Mouse (Mus musculus) liver, postnatal 0 days (tissue): ENCODE data around the gene Twnk. TPM values are rescaled to one million over a fixed set of nuclear protein-coding genes. Genes with fewer than 3 reads are reported as not detected.

Source experiments
- ATAC-seq: fragments of 200-750 bp; cut with Nextera tagmentation; 2 replicates; pipeline ENCODE4 v1.8.0; 2017; ENCODE audit warnings: mild to moderate bottlenecking, moderate library complexity
- DNase-seq: peaks from one replicate; pipeline ENCODE4 v3.0.0-alpha.2; 2016
- H3K27ac ChIP-seq: fragments of 300-500 bp; sonication (generic); 2 replicates; pipeline ENCODE4 v1.5.1; 2014; ENCODE audit warnings: antibody characterized with exemption, moderate library complexity, mild to moderate bottlenecking, low read depth
- H3K27me3 ChIP-seq: fragments of 300-500 bp; sonication (generic); 2 replicates; pipeline ENCODE4 v1.6.1; 2014; ENCODE audit warnings: low read length, control low read depth, mixed read lengths; ENCODE audit not compliant: insufficient read depth
- H3K36me3 ChIP-seq: fragments of 300-500 bp; sonication (generic); replicated peaks from 2 replicates; pipeline ENCODE4 v1.6.1; 2014; ENCODE audit warnings: mild to moderate bottlenecking, control low read depth, low read length, moderate library complexity, mixed read lengths; ENCODE audit not compliant: insufficient read depth
- H3K4me1 ChIP-seq: fragments of 300-500 bp; sonication (generic); 2 replicates; pipeline ENCODE4 v1.6.1; 2014; ENCODE audit warnings: antibody characterized with exemption, mild to moderate bottlenecking, control low read depth; ENCODE audit not compliant: insufficient read depth
- H3K4me2 ChIP-seq: fragments of 300-500 bp; sonication (generic); 2 replicates; pipeline ENCODE4 v1.6.1; 2014; ENCODE audit warnings: low read depth, mild to moderate bottlenecking, low read length, moderate library complexity, mixed read lengths
- H3K4me3 ChIP-seq: fragments of 300-500 bp; sonication (generic); 2 replicates; pipeline ENCODE4 v1.5.1; 2014; ENCODE audit warnings: low read depth, low read length
- H3K9ac ChIP-seq: fragments of 300-500 bp; sonication (generic); replicated peaks from 2 replicates; pipeline ENCODE4 v1.6.1; 2014; ENCODE audit warnings: mild to moderate bottlenecking, moderate library complexity
- H3K9me3 ChIP-seq: fragments of 300-500 bp; sonication (generic); 2 replicates; pipeline ENCODE4 v1.6.1; 2016; ENCODE audit warnings: mild to moderate bottlenecking, control low read depth, low read length, mixed read lengths
- CTCF ChIP-seq: sonication (generic); IDR thresholded peaks from 2 replicates; pipeline ENCODE4 v1.5.1; 2016; ENCODE audit warnings: antibody characterized with exemption, low read depth
- EP300 ChIP-seq: IDR thresholded peaks from 2 replicates; pipeline ENCODE4 v1.6.1; 2016; ENCODE audit warnings: antibody characterized with exemption, low read depth, mild to moderate bottlenecking
- WGBS: fragments of 180-500 bp; shearing (Covaris S2); extraction: QIAGEN DNeasy Blood & Tissue Kit; methylation state at CpG from one replicate; pipeline ENCODE4 v1.1.7; 2014; ENCODE audit not compliant: insufficient replicate concordance; 5-methylcytosine and 5-hydroxymethylcytosine counted together
- polyA plus RNA-seq: library from polyadenylated mRNA; unstranded; fragments of >200 nt; fragmentation: Nextera tagmentation; extraction: Ambion mirVana; gene quantifications from 2 replicates; pipeline ENCODE4 v1.2.1, GENCODE M21; 2015

Twnk gene
- polyA plus RNA-seq, 1 experiment from 2014 or later, result 10.6 TPM

GRCm38 (mm10) chr19:45044389-45044927 lies 39.0 kb downstream of the Twnk start:
- TF ChIP-seq CTCF (no peak), EP300 (no peak)
- H3K4me1 ChIP-seq, result peaks cover 27% of the 10 kb centered on the region
- peaks cover 59% of the 10 kb centered on the region for H3K27me3 ChIP-seq
- WGBS, result 70% methylated on average over 11 of the region's 11 CpGs
- no peak for DNase-seq
- H3K27ac ChIP-seq, result no peak overlapping the region
- no peak overlapping the region for H3K9ac ChIP-seq
- no peaks in the 10 kb centered on the region for H3K36me3 ChIP-seq
- H3K4me3 ChIP-seq, result no peak overlapping the region
- no peak overlapping the region for H3K4me2 ChIP-seq
- H3K9me3 ChIP-seq, result no peaks in the 10 kb centered on the region
- no peak for ATAC-seq

DNA sequence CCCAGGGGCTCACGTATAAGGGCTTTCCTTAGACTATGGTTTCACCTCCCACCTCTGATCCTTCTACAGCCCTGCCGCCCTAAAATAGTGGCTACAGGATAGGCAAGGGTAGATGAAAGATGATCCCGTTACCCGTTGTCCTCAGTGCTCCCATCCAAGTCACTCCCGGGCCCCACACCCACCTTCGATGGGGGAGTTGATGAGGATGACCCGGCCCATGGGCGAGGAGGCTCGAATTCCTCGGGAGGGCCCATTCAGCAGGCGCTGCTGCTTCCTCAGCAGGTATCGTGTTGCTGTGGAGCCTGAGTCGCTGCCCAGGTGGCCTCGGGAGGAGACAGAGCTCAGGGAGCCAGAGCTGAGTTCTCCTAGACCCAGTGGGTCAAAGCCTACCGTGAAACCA lies 39.8 kb downstream of the Twnk start:
- WGBS, result 43% methylated on average over 15 of the region's 15 CpGs
- ATAC-seq (no peak), DNase-seq (no peak)
- no peak for TF ChIP-seq EP300
- TF ChIP-seq CTCF, result no peak
- no peak overlapping the region for H3K9ac ChIP-seq
- no peak overlapping the region for H3K27ac ChIP-seq
- H3K4me1 ChIP-seq, result peaks cover 27% of the 10 kb centered on the region
- no peak overlapping the region for H3K4me2 ChIP-seq
- peaks cover 51% of the 10 kb centered on the region for H3K27me3 ChIP-seq
- H3K9me3 ChIP-seq, result no peaks in the 10 kb centered on the region
- H3K36me3 ChIP-seq, result no peaks in the 10 kb centered on the region
- no peak overlapping the region for H3K4me3 ChIP-seq

DNA sequence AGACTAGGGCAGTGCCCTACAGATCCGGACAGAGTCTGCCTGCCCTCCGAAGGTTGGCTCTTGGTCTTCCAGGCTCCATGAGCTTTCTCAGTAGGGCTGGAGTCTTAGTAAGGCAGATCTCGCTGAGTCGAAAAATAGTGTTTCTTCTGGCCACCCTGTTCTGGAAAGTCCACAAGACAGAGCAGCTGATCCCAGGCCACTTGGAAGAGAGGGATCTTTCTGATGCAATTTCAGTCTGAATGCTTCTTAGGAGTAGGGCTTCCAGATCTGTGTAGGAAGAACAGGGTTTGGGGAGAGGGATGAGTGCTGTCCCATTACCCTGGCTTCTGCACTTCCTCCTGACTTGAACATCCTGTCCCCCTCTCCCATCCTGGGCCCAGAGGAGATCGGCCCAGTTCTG lies 40.2 kb downstream of the Twnk start, which contains the start of gene Pdzd7:
Gene Pdzd7, minus strand, starts transcription at position 67 of the 400 bp plus-strand sequence.
- 80% methylated on average over 5 of the region's 5 CpGs for WGBS
- H3K9me3 ChIP-seq, result no peaks in the 10 kb centered on the region
- peaks cover 47% of the 10 kb centered on the region for H3K27me3 ChIP-seq
- H3K36me3 ChIP-seq, result no peaks in the 10 kb centered on the region
- peak within 1 kb of the TSS; percentile 59 for H3K4me3 ChIP-seq
- H3K4me2 ChIP-seq, result peak within 1 kb of the TSS; percentile 86
- ATAC-seq (no peak), DNase-seq (no peak)
- H3K4me1 ChIP-seq, result peaks cover 27% of the 10 kb centered on the region
- TF ChIP-seq EP300 (no peak), CTCF (no peak)
- no peak within 1 kb of the TSS for H3K9ac ChIP-seq
- H3K27ac ChIP-seq, result no peak within 1 kb of the TSS

- TF ChIP-seq EP300 (no peak), CTCF (no peak)
- DNase-seq (peak; percentile 76), ATAC-seq (peak; percentile 31)
- H3K4me1 ChIP-seq, result peaks cover 27% of the 10 kb centered on the region
- no peaks in the 10 kb centered on the region for H3K9me3 ChIP-seq
- peak overlapping the region; percentile 59 for H3K4me3 ChIP-seq
- WGBS, result 3% methylated on average over 34 of the region's 34 CpGs
- peaks cover 42% of the 10 kb centered on the region for H3K27me3 ChIP-seq
- H3K27ac ChIP-seq, result peak overlapping the region; percentile 87
- no peaks in the 10 kb centered on the region for H3K36me3 ChIP-seq
- H3K9ac ChIP-seq, result peak overlapping the region; percentile 68
- peak overlapping the region; percentile 86 for H3K4me2 ChIP-seq
Measured at GRCm38 (mm10) chr19:45046523-45047321, 41.3 kb downstream of the Twnk start.

- peaks cover 27% of the 10 kb centered on the region for H3K4me1 ChIP-seq
- no peak for TF ChIP-seq EP300
- TF ChIP-seq CTCF, result peak; percentile 85
- peak within 1 kb of the TSS; percentile 87 for H3K27ac ChIP-seq
- H3K36me3 ChIP-seq, result 0 out of 2 replicates have a peak, but pooled peaks cover 2% of the 10 kb centered on the region
- peak within 1 kb of the TSS; percentile 59 for H3K4me3 ChIP-seq
- peak within 1 kb of the TSS; percentile 68 for H3K9ac ChIP-seq
- peaks cover 37% of the 10 kb centered on the region for H3K27me3 ChIP-seq
- peak; percentile 88 for ATAC-seq
- H3K4me2 ChIP-seq, result peak within 1 kb of the TSS; percentile 86
- H3K9me3 ChIP-seq, result no peaks in the 10 kb centered on the region
- under 1% methylated on average over 26 of the region's 26 CpGs for WGBS
- peak; percentile 89 for DNase-seq
Measured at GRCm38 (mm10) chr19:45047417-45047934, 42.0 kb downstream of the Twnk start, which contains the start of gene Sfxn3. Gene Sfxn3, plus strand, starts transcription at chr19:45047503.

DNA sequence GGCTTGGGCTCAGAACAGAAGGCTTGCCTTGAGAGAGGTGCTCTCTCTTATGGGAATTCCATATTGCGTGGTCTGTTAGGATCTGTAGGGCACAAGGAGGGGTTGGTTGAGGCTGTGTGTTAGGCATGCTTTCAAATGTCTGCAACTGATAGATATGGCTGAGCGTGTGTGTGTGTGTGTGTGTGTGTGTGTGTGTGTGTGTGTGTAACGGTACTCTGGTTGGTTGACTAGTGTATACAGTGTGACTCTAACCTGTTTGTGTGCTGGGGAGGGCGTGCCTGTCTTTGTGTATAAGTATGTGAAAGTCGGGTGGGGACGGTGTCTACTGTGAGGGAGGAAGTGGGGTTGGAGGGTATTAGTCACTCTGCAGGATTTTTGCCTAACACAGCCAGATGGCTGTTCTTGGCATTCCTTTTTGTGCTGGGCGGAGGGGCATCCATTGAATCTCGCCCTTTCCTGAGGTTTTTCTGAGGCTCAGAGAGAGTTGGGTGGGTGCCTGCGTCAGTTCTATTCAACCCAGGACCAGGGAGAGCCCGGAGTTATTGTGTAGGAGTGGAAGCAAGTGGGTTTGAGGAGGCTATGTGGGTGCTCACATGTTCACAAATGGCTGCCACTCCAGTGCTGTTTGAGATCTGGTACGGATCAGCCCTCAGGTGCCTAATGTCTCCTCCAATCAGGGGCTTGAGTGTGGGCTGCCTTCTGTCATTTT lies 42.6 kb downstream of the Twnk start:
- Histone ChIP-seq H3K27me3 (peaks cover 35% of the 10 kb centered on the region), H3K9ac (peak overlapping the region; percentile 68), H3K4me3 (peak overlapping the region; percentile 59), H3K9me3 (no peaks in the 10 kb centered on the region), H3K4me1 (peaks cover 25% of the 10 kb centered on the region), H3K27ac (peak overlapping the region; percentile 87), H3K36me3 (0 out of 2 replicates have a peak, but pooled peaks cover 2% of the 10 kb centered on the region), H3K4me2 (peak overlapping the region; percentile 86)
- peak; percentile 62 for DNase-seq
- TF ChIP-seq CTCF (no peak), EP300 (no peak)
- WGBS, result 26% methylated on average over 11 of the region's 11 CpGs
- peak; percentile 75 for ATAC-seq
